Mouse (Mus musculus): ENCODE results near the gene Parp9. TPM values are rescaled to one million over a fixed set of nuclear protein-coding genes. Genes with fewer than 3 reads are reported as not detected.
"Not testable (repeated sequence)": the region's sequence is repeated elsewhere in the genome, so short reads cannot be mapped to it uniquely, and the experiment has no call there.

Parp9 gene
- polyA plus RNA-seq, 1 experiment from 2014 or later = 4.2 TPM

GRCm38 (mm10) chr16:35941382-35941781, 3.1 kb downstream of the Parp9 start:
- no peak overlapping the region for H3K4me3 ChIP-seq (ENCODE audit: low read depth, low read length)
- DNase-seq (ENCODE audit: low spot score) (no peak), ATAC-seq (replicated peaks; ENCODE audit: low FRiP score) (no peak)
- H3K27ac ChIP-seq (ENCODE audit: low read depth, low read length) = no peak overlapping the region
- no peaks in the 10 kb centered on the region; the same call in 1 of the 2 replicates for H3K27me3 ChIP-seq (ENCODE audit: control insufficient read depth, insufficient read depth, low read length)
- H3K4me1 ChIP-seq (replicated peaks; ENCODE audit: control insufficient read depth, insufficient read depth, low read length) = no peaks in the 10 kb centered on the region; the same call in 1 of the 2 replicates
- H3K4me2 ChIP-seq (ENCODE audit: low read depth, low read length, severe bottlenecking) = no peak overlapping the region
- H3K9me3 ChIP-seq (ENCODE audit: control insufficient read depth, low read length) = no peaks in the 10 kb centered on the region
- WGBS = 83% methylated on average over 7 of the region's 7 CpGs
- no peak overlapping the region for H3K9ac ChIP-seq (ENCODE audit: low read length)
- H3K36me3 ChIP-seq (ENCODE audit: control insufficient read depth, insufficient read depth, low read length) = no peaks in the 10 kb centered on the region

- 90% methylated on average over 5 of the region's 5 CpGs for WGBS
Observed at GRCm38 (mm10) chr16:35949264-35949663, 11.0 kb downstream of the Parp9 start.

GRCm38 (mm10) chr16:35951216-35951615, 12.9 kb downstream of the Parp9 start:
- 91% methylated on average over 3 of the region's 3 CpGs for WGBS
- Histone ChIP-seq H3K9ac (ENCODE audit: low read length) (no peak overlapping the region), H3K4me2 (ENCODE audit: low read depth, low read length, severe bottlenecking) (no peak overlapping the region), H3K36me3 (ENCODE audit: control insufficient read depth, insufficient read depth, low read length) (no peaks in the 10 kb centered on the region), H3K4me3 (ENCODE audit: low read depth, low read length) (no peak overlapping the region), H3K9me3 (ENCODE audit: control insufficient read depth, low read length) (no peaks in the 10 kb centered on the region), H3K27ac (ENCODE audit: low read depth, low read length) (no peak overlapping the region), H3K27me3 (ENCODE audit: control insufficient read depth, insufficient read depth, low read length) (no peaks in the 10 kb centered on the region), H3K4me1 (replicated peaks; ENCODE audit: control insufficient read depth, insufficient read depth, low read length) (no peaks in the 10 kb centered on the region)
- DNase-seq (ENCODE audit: low spot score) (no peak), ATAC-seq (replicated peaks; ENCODE audit: low FRiP score) (no peak)

More at GRCm38 (mm10) chr16:35949264-35949663, 11.0 kb downstream of the Parp9 start:
- H3K4me2 ChIP-seq (ENCODE audit: low read depth, low read length, severe bottlenecking) = no peak overlapping the region
- DNase-seq (ENCODE audit: low spot score) = no peak
- no peaks in the 10 kb centered on the region for H3K36me3 ChIP-seq (ENCODE audit: control insufficient read depth, insufficient read depth, low read length)
- ATAC-seq (replicated peaks; ENCODE audit: low FRiP score) = no peak
- H3K4me1 ChIP-seq (replicated peaks; ENCODE audit: control insufficient read depth, insufficient read depth, low read length) = no peaks in the 10 kb centered on the region
- H3K27ac ChIP-seq (ENCODE audit: low read depth, low read length) = no peak overlapping the region
- H3K4me3 ChIP-seq (ENCODE audit: low read depth, low read length) = no peak overlapping the region
- H3K27me3 ChIP-seq (ENCODE audit: control insufficient read depth, insufficient read depth, low read length) = no peaks in the 10 kb centered on the region
- H3K9me3 ChIP-seq (ENCODE audit: control insufficient read depth, low read length) = no peaks in the 10 kb centered on the region
- H3K9ac ChIP-seq (ENCODE audit: low read length) = no peak overlapping the region

- no peak overlapping the region for H3K27ac ChIP-seq (ENCODE audit: low read depth, low read length)
- no peaks in the 10 kb centered on the region for H3K36me3 ChIP-seq (ENCODE audit: control insufficient read depth, insufficient read depth, low read length)
- DNase-seq (ENCODE audit: low spot score) (no peak), ATAC-seq (replicated peaks; ENCODE audit: low FRiP score) (no peak)
- no peaks in the 10 kb centered on the region for H3K4me1 ChIP-seq (replicated peaks; ENCODE audit: control insufficient read depth, insufficient read depth, low read length)
- no peaks in the 10 kb centered on the region for H3K9me3 ChIP-seq (ENCODE audit: control insufficient read depth, low read length)
- H3K4me3 ChIP-seq (ENCODE audit: low read depth, low read length) = no peak overlapping the region
- H3K9ac ChIP-seq (ENCODE audit: low read length) = no peak overlapping the region
- no peak overlapping the region for H3K4me2 ChIP-seq (ENCODE audit: low read depth, low read length, severe bottlenecking)
- 94% methylated on average over 5 of the region's 5 CpGs for WGBS
- H3K27me3 ChIP-seq (ENCODE audit: control insufficient read depth, insufficient read depth, low read length) = no peaks in the 10 kb centered on the region
Observed at GRCm38 (mm10) chr16:35952628-35953130, 14.4 kb downstream of the Parp9 start.

- not testable (repeated sequence) for H3K27me3 ChIP-seq (ENCODE audit: control insufficient read depth, insufficient read depth, low read length); DNase-seq (ENCODE audit: low spot score); H3K4me2 ChIP-seq (ENCODE audit: low read depth, low read length, severe bottlenecking); H3K9ac ChIP-seq (ENCODE audit: low read length); H3K4me3 ChIP-seq (ENCODE audit: low read depth, low read length); H3K27ac ChIP-seq (ENCODE audit: low read depth, low read length); H3K4me1 ChIP-seq (replicated peaks; ENCODE audit: control insufficient read depth, insufficient read depth, low read length); ATAC-seq (replicated peaks; ENCODE audit: low FRiP score); H3K9me3 ChIP-seq (ENCODE audit: control insufficient read depth, low read length); H3K36me3 ChIP-seq (ENCODE audit: control insufficient read depth, insufficient read depth, low read length)
- WGBS = 86% methylated on average over 3 of the region's 4 CpGs
Observed at GRCm38 (mm10) chr16:35965991-35966390, 27.7 kb downstream of the Parp9 start.

- H3K4me1 ChIP-seq (replicated peaks; ENCODE audit: control insufficient read depth, insufficient read depth, low read length) = no peaks in the 10 kb centered on the region
- H3K9me3 ChIP-seq (ENCODE audit: control insufficient read depth, low read length) = no peaks in the 10 kb centered on the region
- no peak overlapping the region for H3K9ac ChIP-seq (ENCODE audit: low read length)
- no peak overlapping the region for H3K27ac ChIP-seq (ENCODE audit: low read depth, low read length)
- ATAC-seq (replicated peaks; ENCODE audit: low FRiP score) (no peak), DNase-seq (ENCODE audit: low spot score) (no peak)
- H3K36me3 ChIP-seq (ENCODE audit: control insufficient read depth, insufficient read depth, low read length) = no peaks in the 10 kb centered on the region
- H3K4me2 ChIP-seq (ENCODE audit: low read depth, low read length, severe bottlenecking) = no peak overlapping the region
- no peaks in the 10 kb centered on the region for H3K27me3 ChIP-seq (ENCODE audit: control insufficient read depth, insufficient read depth, low read length)
- no peak overlapping the region for H3K4me3 ChIP-seq (ENCODE audit: low read depth, low read length)
- 55% methylated on average over 5 of the region's 5 CpGs for WGBS
Observed at GRCm38 (mm10) chr16:35966411-35967115, 28.3 kb downstream of the Parp9 start.

- H3K4me2 ChIP-seq (ENCODE audit: low read depth, low read length, severe bottlenecking) = no peak overlapping the region
Observed at GRCm38 (mm10) chr16:35967319-35967718, 29.0 kb downstream of the Parp9 start.

GRCm38 (mm10) chr16:35968149-35968548, 29.9 kb downstream of the Parp9 start:
- WGBS = 55% methylated on average over 2 of the region's 2 CpGs
- no peaks in the 10 kb centered on the region for H3K9me3 ChIP-seq (ENCODE audit: control insufficient read depth, low read length)
- no peak overlapping the region for H3K27ac ChIP-seq (ENCODE audit: low read depth, low read length)
- no peaks in the 10 kb centered on the region for H3K36me3 ChIP-seq (ENCODE audit: control insufficient read depth, insufficient read depth, low read length)
- ATAC-seq (replicated peaks; ENCODE audit: low FRiP score) (no peak), DNase-seq (ENCODE audit: low spot score) (no peak)
- no peaks in the 10 kb centered on the region for H3K4me1 ChIP-seq (replicated peaks; ENCODE audit: control insufficient read depth, insufficient read depth, low read length)
- H3K4me2 ChIP-seq (ENCODE audit: low read depth, low read length, severe bottlenecking) = no peak overlapping the region
- no peak overlapping the region for H3K9ac ChIP-seq (ENCODE audit: low read length)
- H3K4me3 ChIP-seq (ENCODE audit: low read depth, low read length) = no peak overlapping the region
- no peaks in the 10 kb centered on the region for H3K27me3 ChIP-seq (ENCODE audit: control insufficient read depth, insufficient read depth, low read length)

More at GRCm38 (mm10) chr16:35967319-35967718, 29.0 kb downstream of the Parp9 start:
- ATAC-seq (replicated peaks; ENCODE audit: low FRiP score) (no peak), DNase-seq (ENCODE audit: low spot score) (no peak)
- H3K4me1 ChIP-seq (replicated peaks; ENCODE audit: control insufficient read depth, insufficient read depth, low read length) = no peaks in the 10 kb centered on the region
- no peak overlapping the region for H3K9ac ChIP-seq (ENCODE audit: low read length)
- WGBS = 90% methylated on average over 4 of the region's 4 CpGs
- no peak overlapping the region for H3K4me3 ChIP-seq (ENCODE audit: low read depth, low read length)
- no peaks in the 10 kb centered on the region for H3K9me3 ChIP-seq (ENCODE audit: control insufficient read depth, low read length)
- H3K36me3 ChIP-seq (ENCODE audit: control insufficient read depth, insufficient read depth, low read length) = no peaks in the 10 kb centered on the region
- H3K27ac ChIP-seq (ENCODE audit: low read depth, low read length) = no peak overlapping the region
- no peaks in the 10 kb centered on the region for H3K27me3 ChIP-seq (ENCODE audit: control insufficient read depth, insufficient read depth, low read length)

GRCm38 (mm10) chr16:35974021-35974420, 35.8 kb downstream of the Parp9 start:
- no peaks in the 10 kb centered on the region for H3K36me3 ChIP-seq (ENCODE audit: control insufficient read depth, insufficient read depth, low read length)
- WGBS = 36% methylated on average over 1 of the region's 1 CpGs
- no peaks in the 10 kb centered on the region for H3K4me1 ChIP-seq (replicated peaks; ENCODE audit: control insufficient read depth, insufficient read depth, low read length)
- no peak overlapping the region for H3K27ac ChIP-seq (ENCODE audit: low read depth, low read length)
- no peak for DNase-seq (ENCODE audit: low spot score)
- no peak overlapping the region for H3K4me2 ChIP-seq (ENCODE audit: low read depth, low read length, severe bottlenecking)
- H3K4me3 ChIP-seq (ENCODE audit: low read depth, low read length) = no peak overlapping the region
- no peak for ATAC-seq (replicated peaks; ENCODE audit: low FRiP score)
- no peak overlapping the region for H3K9ac ChIP-seq (ENCODE audit: low read length)
- no peaks in the 10 kb centered on the region for H3K27me3 ChIP-seq (ENCODE audit: control insufficient read depth, insufficient read depth, low read length)
- H3K9me3 ChIP-seq (ENCODE audit: control insufficient read depth, low read length) = no peaks in the 10 kb centered on the region
